Mouse (Mus musculus) G1E (cell line): ENCODE data around the gene Fancc.

Experiments used
- CTCF ChIP-seq: IDR thresholded peaks from 2 replicates; pipeline ENCODE4 v1.5.1; 2012; ENCODE audit warnings: low read depth, low read length, inconsistent platforms, mixed read lengths
- GATA1 ChIP-seq: IDR thresholded peaks from 2 replicates; pipeline ENCODE4 v1.6.1; 2012; ENCODE audit warnings: borderline replicate concordance, low read length, inconsistent platforms, mixed read lengths
- GATA2 ChIP-seq: IDR thresholded peaks from 2 replicates; pipeline ENCODE4 v1.6.1; 2012; ENCODE audit warnings: low read depth, low read length, inconsistent platforms, borderline replicate concordance
- POLR2AphosphoS5 ChIP-seq: IDR thresholded peaks from 2 replicates; pipeline ENCODE4 v1.6.1; 2012; ENCODE audit warnings: low read depth, low read length, inconsistent platforms; ENCODE audit not compliant: insufficient replicate concordance
- TAL1 ChIP-seq: conservative IDR thresholded peaks from 2 replicates; pipeline ENCODE4 v1.6.1; 2012; ENCODE audit warnings: low read depth, low read length, inconsistent platforms, mixed read lengths

GRCm38 (mm10) chr13:63239301-63239804 lies 257.7 kb downstream of the Fancc start:
- no peak for TF ChIP-seq CTCF
- TF ChIP-seq GATA2, result no peak
- TF ChIP-seq GATA1, result no peak
- no peak for TF ChIP-seq TAL1
- TF ChIP-seq POLR2AphosphoS5, result no peak
